ENCODE assay signal across 7 mouse cellular contexts in the genomic region with DNA sequence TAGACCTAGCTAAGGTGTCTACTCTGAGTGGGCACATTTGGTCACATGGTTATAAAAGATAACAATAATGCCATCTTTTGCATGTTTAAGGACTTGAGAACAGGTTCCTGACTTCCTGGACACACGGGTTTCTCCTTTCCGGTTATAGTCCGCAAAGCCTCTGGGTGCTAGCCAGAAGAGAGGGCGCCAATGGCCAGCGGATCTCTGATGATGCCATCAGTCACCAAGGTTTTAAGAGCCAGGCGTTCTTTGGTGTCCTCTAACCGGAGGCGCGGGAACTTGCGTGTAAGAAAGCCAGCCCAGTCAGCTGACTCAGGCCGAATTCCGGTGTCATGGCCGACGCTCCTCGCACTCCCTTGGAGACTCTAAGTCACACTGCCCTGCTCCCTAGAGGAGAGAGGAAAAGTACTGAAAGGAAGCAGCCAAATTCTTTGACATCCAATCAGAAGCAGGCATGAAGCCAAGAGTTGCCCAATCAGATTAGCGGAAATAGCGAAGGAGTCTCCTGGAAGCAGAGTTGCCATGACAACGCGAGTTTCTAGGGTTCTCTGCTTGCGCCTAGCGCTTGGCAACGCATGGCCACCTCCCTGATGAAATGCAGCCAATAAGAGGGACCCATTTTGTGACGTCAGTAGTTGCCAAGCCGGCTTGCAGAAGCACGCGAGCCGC. TPM values are rescaled to one million over a fixed set of nuclear protein-coding genes. Genes with fewer than 3 reads are reported as not detected.
A peak's percentile ranks its signal among the peaks of the same experiment; 100 is the strongest.
DNase-seq lines count a peak whose midpoint lies in the region; ATAC-seq and TF ChIP-seq lines count a peak whose summit lies in the region.

No protein-coding gene starts in this region.

- TF ChIP-seq POLR2A in small intestine, adult 2 months (IDR thresholded peaks at IDR 0.05; ENCODE audit: low read depth, low read length), result no peak

- ATAC-seq in intestine, postnatal 0 days, result peak; percentile 83
- peak; percentile 97 for ATAC-seq in midbrain, embryonic 12.5 days (ENCODE audit: low FRiP score, low read depth)

- intact Hi-C loops in left cerebral cortex, postnatal 4 days (cut with DNase I), result no loop called here

- peaks cover 33% of the 10 kb centered on the region for H3K27me3 ChIP-seq in embryonic facial prominence, embryonic 10.5 days (replicated peaks; ENCODE audit: low read depth, poor library complexity, severe bottlenecking)
- H3K27me3 ChIP-seq in intestine, postnatal 0 days (replicated peaks; ENCODE audit: control insufficient read depth, insufficient read depth, low read length), result 0 out of 2 replicates have a peak, but pooled peaks cover 4% of the 10 kb centered on the region
- peaks cover 22% of the 10 kb centered on the region for H3K27me3 ChIP-seq in midbrain, embryonic 12.5 days
- H3K27me3 ChIP-seq in small intestine, adult 2 months (ENCODE audit: control insufficient read depth, insufficient read depth, low read length), result no peaks in the 10 kb centered on the region

- peak overlapping the region; percentile 59 for H3K4me2 ChIP-seq in intestine, postnatal 0 days (replicated peaks; ENCODE audit: low read depth)
- H3K4me2 ChIP-seq in midbrain, embryonic 12.5 days (replicated peaks), result peak overlapping the region; percentile 53

- H3K9ac ChIP-seq in intestine, postnatal 0 days (ENCODE audit: low read depth, low read length), result no peak overlapping the region
- no peak overlapping the region for H3K9ac ChIP-seq in midbrain, embryonic 12.5 days (replicated peaks)

- TF ChIP-seq CTCF in intestine, postnatal 0 days (IDR thresholded peaks at IDR 0.05; ENCODE audit: low read depth), result peak; percentile 25; the same call in 1 of the 2 replicates
- TF ChIP-seq CTCF in small intestine, adult 2 months (IDR thresholded peaks at IDR 0.05; ENCODE audit: extremely low read depth, insufficient read length, insufficient replicate concordance, low read depth, low read length), result no peak

- WGBS in embryonic facial prominence, embryonic 10.5 days, result 3% methylated on average over 27 of the region's 27 CpGs
- 4% methylated on average over 27 of the region's 27 CpGs for WGBS in intestine, postnatal 0 days
- WGBS in midbrain, embryonic 12.5 days, result 2% methylated on average over 27 of the region's 27 CpGs
- 4% methylated on average over 27 of the region's 27 CpGs for WGBS in small intestine, adult 2 months

- peak overlapping the region; percentile 83 for H3K27ac ChIP-seq in embryonic facial prominence, embryonic 10.5 days (replicated peaks)
- no peak overlapping the region for H3K27ac ChIP-seq in intestine, postnatal 0 days (ENCODE audit: low read depth, low read length)
- peak overlapping the region; percentile 66 for H3K27ac ChIP-seq in midbrain, embryonic 12.5 days (replicated peaks)
- no peak overlapping the region for H3K27ac ChIP-seq in small intestine, adult 2 months (ENCODE audit: insufficient read depth, low read depth, low read length)

- no peaks in the 10 kb centered on the region for H3K9me3 ChIP-seq in embryonic facial prominence, embryonic 10.5 days
- H3K9me3 ChIP-seq in intestine, postnatal 0 days (ENCODE audit: control insufficient read depth), result no peaks in the 10 kb centered on the region
- no peaks in the 10 kb centered on the region for H3K9me3 ChIP-seq in midbrain, embryonic 12.5 days

- no peaks in the 10 kb centered on the region for H3K36me3 ChIP-seq in embryonic facial prominence, embryonic 10.5 days (replicated peaks)
- H3K36me3 ChIP-seq in intestine, postnatal 0 days (ENCODE audit: control insufficient read depth, insufficient read depth), result no peaks in the 10 kb centered on the region
- H3K36me3 ChIP-seq in midbrain, embryonic 12.5 days, result no peaks in the 10 kb centered on the region
- H3K36me3 ChIP-seq in small intestine, adult 2 months (ENCODE audit: control insufficient read depth, insufficient read depth, low read length), result no peaks in the 10 kb centered on the region

- H3K4me3 ChIP-seq in embryonic facial prominence, embryonic 10.5 days, result peak overlapping the region; percentile 55
- H3K4me3 ChIP-seq in intestine, postnatal 0 days (ENCODE audit: low read depth, low read length), result peak overlapping the region; percentile 30
- peak overlapping the region; percentile 37 for H3K4me3 ChIP-seq in midbrain, embryonic 12.5 days
- H3K4me3 ChIP-seq in small intestine, adult 2 months (ENCODE audit: low read depth, low read length), result peak overlapping the region; percentile 42

- DNase-seq in adrenal gland, postnatal 14 days, result peak; percentile 95
- peak; percentile 96 for DNase-seq in embryonic facial prominence, embryonic 10.5 days (ENCODE audit: low spot score)
- DNase-seq in gonadal fat pad, adult 2 months (ENCODE audit: low read depth), result peak; percentile 13
- peak; percentile 95 for DNase-seq in left cerebral cortex, postnatal 4 days

- peaks cover 3% of the 10 kb centered on the region; the same call in 1 of the 2 replicates for H3K4me1 ChIP-seq in embryonic facial prominence, embryonic 10.5 days
- no peaks in the 10 kb centered on the region for H3K4me1 ChIP-seq in intestine, postnatal 0 days (replicated peaks; ENCODE audit: control insufficient read depth, insufficient read depth, low read length)
- peaks cover 6% of the 10 kb centered on the region; the same call in 1 of the 2 replicates for H3K4me1 ChIP-seq in midbrain, embryonic 12.5 days
- H3K4me1 ChIP-seq in small intestine, adult 2 months (ENCODE audit: control insufficient read depth, insufficient read depth, insufficient read length, low read length), result no peaks in the 10 kb centered on the region

RNA-seq across cellular contexts. Expression of gene 1700008O03Rik, which starts 19.9 kb away (rescaled TPM):
- 0.59 and 0.71 TPM in 2 replicates for total RNA-seq in adrenal gland, postnatal 14 days (2021)
- polyA plus RNA-seq in embryonic facial prominence, embryonic 10.5 days (2016; fragmentation: Nextera tagmentation; extraction: Ambion mirVana), result 1.1 and 1.9 TPM in 2 replicates
- 0.47 and 0.70 TPM in 2 replicates for polyA plus RNA-seq in gonadal fat pad, adult 2 months (2012; rRNA removed)
- 0.51 and 0.60 TPM in 2 replicates for polyA plus RNA-seq in intestine, postnatal 0 days (2015; fragmentation: Nextera tagmentation; extraction: Ambion mirVana)
- total RNA-seq in left cerebral cortex, postnatal 4 days (2021), result 1 to 10 TPM; 1.3 to 2.4 TPM
- polyA plus RNA-seq in midbrain, embryonic 12.5 days (2016; fragmentation: Nextera tagmentation; extraction: Ambion mirVana), result 0.74 and 1.3 TPM in 2 replicates
- polyA plus RNA-seq in small intestine, adult 2 months (2012; rRNA removed), result 0.43 TPM in 1 of 2 replicates, not detected in the other

RNA-seq across cellular contexts. Expression of gene Syt3, which starts 21.6 kb away (rescaled TPM):
- 2.6 and 3.9 TPM in 2 replicates for total RNA-seq in adrenal gland, postnatal 14 days (2021)
- 1.8 and 2.4 TPM in 2 replicates for polyA plus RNA-seq in embryonic facial prominence, embryonic 10.5 days (2016; fragmentation: Nextera tagmentation; extraction: Ambion mirVana)
- 2.8 and 4.7 TPM in 2 replicates for polyA plus RNA-seq in gonadal fat pad, adult 2 months (2012; rRNA removed)
- polyA plus RNA-seq in intestine, postnatal 0 days (2015; fragmentation: Nextera tagmentation; extraction: Ambion mirVana), result 0.55 and 0.58 TPM in 2 replicates
- 10 to 100 TPM; 45.1 to 52.4 TPM for total RNA-seq in left cerebral cortex, postnatal 4 days (2021)
- polyA plus RNA-seq in midbrain, embryonic 12.5 days (2016; fragmentation: Nextera tagmentation; extraction: Ambion mirVana), result 5.4 and 6.4 TPM in 2 replicates
- polyA plus RNA-seq in small intestine, adult 2 months (2012; rRNA removed), result 1.1 and 1.8 TPM in 2 replicates

RNA-seq across cellular contexts. Expression of gene Lrrc4b, which starts 23.3 kb away (rescaled TPM):
- total RNA-seq in adrenal gland, postnatal 14 days (2021), result 6.1 and 7.7 TPM in 2 replicates
- 0.68 and 1.1 TPM in 2 replicates for polyA plus RNA-seq in embryonic facial prominence, embryonic 10.5 days (2016; fragmentation: Nextera tagmentation; extraction: Ambion mirVana)
- polyA plus RNA-seq in gonadal fat pad, adult 2 months (2012; rRNA removed), result 1.1 and 1.3 TPM in 2 replicates
- polyA plus RNA-seq in intestine, postnatal 0 days (2015; fragmentation: Nextera tagmentation; extraction: Ambion mirVana), result 0.35 and 0.54 TPM in 2 replicates
- 100 to 1,000 TPM; 357 to 379 TPM for total RNA-seq in left cerebral cortex, postnatal 4 days (2021)
- 12.0 and 13.5 TPM in 2 replicates for polyA plus RNA-seq in midbrain, embryonic 12.5 days (2016; fragmentation: Nextera tagmentation; extraction: Ambion mirVana)
- polyA plus RNA-seq in small intestine, adult 2 months (2012; rRNA removed), result 1.1 TPM in 2 replicates

RNA-seq across cellular contexts. Expression of gene Aspdh, which starts 59.7 kb away (rescaled TPM):
- 0.75 and 13.0 TPM in 2 replicates for total RNA-seq in adrenal gland, postnatal 14 days (2021)
- 0.64 TPM in 1 of 2 replicates, not detected in the other for polyA plus RNA-seq in embryonic facial prominence, embryonic 10.5 days (2016; fragmentation: Nextera tagmentation; extraction: Ambion mirVana)
- polyA plus RNA-seq in gonadal fat pad, adult 2 months (2012; rRNA removed), result 0.20 and 0.23 TPM in 2 replicates
- 1.5 and 1.7 TPM in 2 replicates for polyA plus RNA-seq in intestine, postnatal 0 days (2015; fragmentation: Nextera tagmentation; extraction: Ambion mirVana)
- 10 to 100 TPM; 20.5 to 24.5 TPM for total RNA-seq in left cerebral cortex, postnatal 4 days (2021)
- 3.4 and 5.1 TPM in 2 replicates for polyA plus RNA-seq in midbrain, embryonic 12.5 days (2016; fragmentation: Nextera tagmentation; extraction: Ambion mirVana)
- polyA plus RNA-seq in small intestine, adult 2 months (2012; rRNA removed), result 2.2 and 3.2 TPM in 2 replicates

Comparison
In these comparisons a context has a peak if more than half of its experiments do, and no peak if none do; other contexts are left out.
1. DNase-seq: peak in every context shown above with its lines; median percentile 96 in embryonic facial prominence, embryonic 10.5 days; 95 in adrenal gland, postnatal 14 days; 95 in left cerebral cortex, postnatal 4 days; 13 in gonadal fat pad, adult 2 months.
2. H3K27ac ChIP-seq: peak in embryonic facial prominence, embryonic 10.5 days (single experiment) and midbrain, embryonic 12.5 days (single experiment); none in intestine, postnatal 0 days (single experiment) and small intestine, adult 2 months (single experiment).
3. Peak in every context shown above with its lines, with median percentiles within 50 percentile points of each other: H3K4me3 ChIP-seq.